Mouse (Mus musculus): ENCODE data around the gene Ppp1r12b.

GRCm38 (mm10) chr1:134829635-134830034 is 126.1 kb downstream of the Ppp1r12b start:
- 0 out of 2 replicates have a peak, but pooled peaks have one; percentile 9 for TF ChIP-seq CTCF (IDR thresholded peaks at IDR 0.05; ENCODE audit: low read depth, low read length)
- TF ChIP-seq POLR2A (IDR thresholded peaks at IDR 0.05; ENCODE audit: extremely low read depth, insufficient read depth, low read length) = no peak

Data from liver, adult 2 months (tissue).